Mouse (Mus musculus): ENCODE measurements at regions not wholly inside any gene's neighbourhood (a gene's known extent, or its start where the extent isn't known, plus 50 kb on each side); places are given as distances from the start of the nearest gene placed in this dataset.

GRCm38 (mm10) chr10:81996742-81997536 is 51.0 kb upstream of the Zfp873 start:
- peak in 1 of 2 experiments; percentile 72 for DNase-seq (ENCODE audit: low spot score in 2 of 2)
